Comparison of ENCODE assay signal across 15 mouse cellular contexts in the genomic region with DNA sequence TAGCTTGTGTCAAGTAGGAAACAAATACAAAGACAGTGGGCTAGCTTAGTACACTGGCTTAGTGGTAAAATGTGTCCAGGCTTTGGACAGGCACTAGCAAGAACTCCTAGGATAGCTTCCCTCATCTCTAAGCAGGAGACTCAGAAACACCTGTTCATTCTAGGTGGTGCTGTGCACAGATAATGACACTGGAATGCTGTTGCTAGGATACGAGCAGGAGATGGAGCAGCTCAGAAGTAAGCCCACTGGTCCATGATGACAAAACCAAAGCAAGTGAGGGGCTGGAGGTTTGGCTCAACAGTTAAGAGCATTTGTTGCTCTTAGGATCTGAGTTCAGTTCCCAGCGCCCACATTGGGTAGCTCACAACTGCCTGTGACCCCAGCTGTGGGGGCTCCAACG.
"Had no signal": no experiment of that assay in that cellular context is flagged by ENCODE, and none has a peak within 500 bp of the region (broad histone marks: within the 10 kb centered on the region; RNA-seq: fewer than 3 reads in every experiment).

No protein-coding gene starts in this region.

- DNase-seq: kidney, adult 8-10 months; kidney, postnatal 25 days; lung, adult 2 months; lung, postnatal 36 days; retina, postnatal 1 day; right cerebral cortex, postnatal 4 days; spleen, adult 18-20 months; thymus, adult 18-20 months; thymus, postnatal 14 days had no signal

- H3K9ac ChIP-seq: liver, embryonic 15.5 days; midbrain, embryonic 12.5 days had no signal

- H3K4me3 ChIP-seq: left cerebral cortex, adult 2 months; limb, embryonic 10.5 days; liver, embryonic 15.5 days; midbrain, embryonic 12.5 days had no signal

- H3K36me3 ChIP-seq: limb, embryonic 10.5 days; liver, embryonic 15.5 days; midbrain, embryonic 12.5 days had no signal

- H3K27me3 ChIP-seq: liver, embryonic 15.5 days; midbrain, embryonic 12.5 days had no signal

- H3K27ac ChIP-seq: left cerebral cortex, adult 2 months; limb, embryonic 10.5 days; liver, embryonic 15.5 days; midbrain, embryonic 12.5 days had no signal

- H3K4me1 ChIP-seq: limb, embryonic 10.5 days; liver, embryonic 15.5 days had no signal

- ATAC-seq: lung, postnatal 0 days had no signal

- H3K9me3 ChIP-seq: limb, embryonic 10.5 days; liver, embryonic 15.5 days; midbrain, embryonic 12.5 days had no signal

- H3K4me2 ChIP-seq: liver, embryonic 11.5 days; liver, embryonic 15.5 days; midbrain, embryonic 12.5 days had no signal
